ENCODE assay signal across 4 mouse cellular contexts in the genomic region with DNA sequence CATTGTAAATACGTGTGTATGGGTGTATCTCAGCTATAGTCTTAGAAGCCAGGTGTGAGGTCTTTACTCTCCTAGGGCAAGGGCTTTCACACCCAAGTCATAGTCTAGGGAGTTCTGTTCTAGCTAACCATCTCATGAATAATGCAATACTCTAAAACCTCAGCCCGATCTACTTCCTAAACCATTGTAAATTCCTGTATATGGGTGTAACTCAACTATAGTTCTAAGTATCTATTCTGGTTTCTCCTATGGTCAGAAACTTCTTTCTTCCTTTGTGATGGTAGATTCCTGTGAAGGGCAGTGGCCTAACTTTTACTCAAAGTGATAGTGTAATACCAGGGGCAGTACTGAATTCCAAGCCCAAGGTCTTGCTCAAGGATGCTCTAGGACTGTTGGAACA.
DNase-seq lines count a peak whose midpoint lies in the region.

No protein-coding gene starts in this region.

- DNase-seq in ES-CJ7 (ENCODE audit: low read depth, low spot score): peak; percentile 43
- peak; percentile 51 for DNase-seq in R1 (ENCODE audit: low read depth, low spot score)
- DNase-seq in ZHBTc4 (ENCODE audit: low read depth, low spot score): peak; percentile 68
- DNase-seq in heart, adult 11 months: peak; percentile 1

Comparison
In these comparisons a context has a peak if more than half of its experiments do, and no peak if none do; other contexts are left out.
1. Peak in every context shown above with its lines: DNase-seq.
2. DNase-seq: peak in every context shown above with its lines; median percentile 68 in ZHBTc4; 51 in R1; 43 in ES-CJ7; 1 in heart, adult 11 months.